Mouse (Mus musculus) large intestine, adult 2 months (tissue): ENCODE results near the gene Smpd1. TPM values are rescaled to one million over a fixed set of nuclear protein-coding genes. Genes with fewer than 3 reads are reported as not detected.
A peak's percentile ranks its signal among the peaks of the same experiment; 100 is the strongest.

Source experiments
- DNase-seq: peaks from one replicate; pipeline ENCODE4 v3.0.0-alpha.2; 2012; ENCODE audit warnings: low read depth, low spot score
- WGBS: fragments of 180-500 bp; shearing (Covaris S2); methylation state at CpG from one replicate; pipeline ENCODE4 v1.1.7; 2018; 5-methylcytosine and 5-hydroxymethylcytosine counted together
- polyA plus RNA-seq: library from polyadenylated mRNA; depleted of rRNA; stranded (reverse); fragments of >200 nt; gene quantifications from 2 replicates; pipeline ENCODE4 v1.2.3, GENCODE M21; 2012; rRNA removed

Gene Smpd1
- polyA plus RNA-seq = 16.0 and 17.8 TPM in 2 replicates

GRCm38 (mm10) chr7:105554212-105554942, at the start of gene Smpd1:
Gene Smpd1, plus strand, starts transcription at chr7:105554360.
- WGBS = 1% methylated on average over 26 of the region's 26 CpGs
- DNase-seq = peak; percentile 79

GRCm38 (mm10) chr7:105507257-105507656, 46.9 kb upstream of the Smpd1 start:
- WGBS = 64% methylated on average over 4 of the region's 4 CpGs
- no peak for DNase-seq

GRCm38 (mm10) chr7:105510143-105510542, 44.0 kb upstream of the Smpd1 start:
- WGBS = 76% methylated on average over 5 of the region's 5 CpGs
- no peak for DNase-seq

GRCm38 (mm10) chr7:105513845-105514291, 40.3 kb upstream of the Smpd1 start:
- 48% methylated on average over 5 of the region's 5 CpGs for WGBS
- no peak for DNase-seq

GRCm38 (mm10) chr7:105514561-105514960, 39.6 kb upstream of the Smpd1 start:
- DNase-seq = no peak
- 32% methylated on average over 5 of the region's 5 CpGs for WGBS

DNA sequence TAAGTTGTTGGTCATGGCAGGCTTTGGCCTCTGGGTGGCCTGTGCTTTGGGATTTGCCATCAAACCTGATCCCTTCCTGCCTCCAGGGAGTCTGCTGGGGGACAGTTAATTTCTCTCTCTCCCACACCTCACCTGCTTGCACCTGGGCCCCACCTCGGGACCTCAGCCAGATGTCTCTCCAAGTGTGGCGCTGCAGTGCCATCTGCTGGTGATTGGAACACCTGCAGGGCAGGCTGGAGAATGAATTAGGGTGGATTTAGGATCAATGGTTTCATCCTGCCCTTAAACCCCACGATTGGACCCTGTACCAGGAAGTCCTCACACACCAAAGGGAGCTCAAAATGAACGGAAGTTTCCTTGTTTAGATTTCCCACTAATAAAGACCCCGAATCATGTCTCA, 39.0 kb upstream of the Smpd1 start:
- DNase-seq = peak; percentile 33
- whole genome bisulfite sequencing = 5% methylated on average over 5 of the region's 5 CpGs

- no peak for DNase-seq
- 36% methylated on average over 9 of the region's 9 CpGs for WGBS
Observed at GRCm38 (mm10) chr7:105516669-105517360, 37.3 kb upstream of the Smpd1 start.

GRCm38 (mm10) chr7:105519336-105519735, 34.8 kb upstream of the Smpd1 start:
- WGBS = 72% methylated on average over 11 of the region's 11 CpGs
- no peak for DNase-seq

DNA sequence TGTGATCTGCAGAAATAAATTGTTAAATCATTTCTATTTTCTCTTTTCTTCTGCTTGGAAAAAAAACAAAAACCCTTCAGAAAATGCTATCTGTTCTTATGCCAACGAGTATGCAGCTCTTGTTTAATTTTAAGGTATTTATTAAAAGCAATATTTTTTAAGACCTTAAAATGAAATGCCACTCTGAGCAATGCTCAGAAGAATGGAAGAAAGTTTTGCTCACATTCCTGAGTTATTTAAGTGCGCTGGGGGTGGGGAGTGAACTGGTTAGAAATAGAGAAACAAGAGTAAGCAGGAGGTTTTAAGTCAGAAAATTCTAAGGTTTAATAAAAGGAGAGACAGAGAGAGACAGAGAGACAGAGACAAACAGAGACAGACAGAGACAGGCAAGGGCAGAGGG, 34.4 kb upstream of the Smpd1 start:
- DNase-seq = no peak
- 69% methylated on average over 2 of the region's 2 CpGs for WGBS

DNA sequence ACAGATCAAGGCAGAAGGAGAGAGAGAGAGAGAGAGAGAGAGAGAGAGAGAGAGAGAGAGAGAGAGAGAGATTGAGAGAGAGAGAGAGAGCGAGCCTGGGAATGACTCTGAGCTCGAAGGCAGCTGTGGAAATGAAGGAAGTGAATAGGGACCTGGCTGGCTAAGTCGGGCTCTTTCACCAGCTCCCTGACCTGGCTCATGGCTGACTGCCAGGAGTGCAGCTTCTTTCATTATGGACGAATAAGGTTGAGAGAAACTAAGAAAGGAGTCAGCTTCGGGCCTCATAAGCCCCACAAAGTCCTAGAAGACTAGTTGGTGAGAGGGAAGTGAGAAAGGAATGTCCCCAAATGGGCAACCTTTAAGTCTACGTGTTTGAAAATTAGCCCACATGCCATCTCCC, 34.0 kb upstream of the Smpd1 start:
- DNase-seq = no peak
- WGBS = 24% methylated on average over 6 of the region's 6 CpGs

- DNase-seq = peak; percentile 51
- WGBS = 51% methylated on average over 2 of the region's 2 CpGs
Observed at GRCm38 (mm10) chr7:105524222-105524621, 29.9 kb upstream of the Smpd1 start.

DNA sequence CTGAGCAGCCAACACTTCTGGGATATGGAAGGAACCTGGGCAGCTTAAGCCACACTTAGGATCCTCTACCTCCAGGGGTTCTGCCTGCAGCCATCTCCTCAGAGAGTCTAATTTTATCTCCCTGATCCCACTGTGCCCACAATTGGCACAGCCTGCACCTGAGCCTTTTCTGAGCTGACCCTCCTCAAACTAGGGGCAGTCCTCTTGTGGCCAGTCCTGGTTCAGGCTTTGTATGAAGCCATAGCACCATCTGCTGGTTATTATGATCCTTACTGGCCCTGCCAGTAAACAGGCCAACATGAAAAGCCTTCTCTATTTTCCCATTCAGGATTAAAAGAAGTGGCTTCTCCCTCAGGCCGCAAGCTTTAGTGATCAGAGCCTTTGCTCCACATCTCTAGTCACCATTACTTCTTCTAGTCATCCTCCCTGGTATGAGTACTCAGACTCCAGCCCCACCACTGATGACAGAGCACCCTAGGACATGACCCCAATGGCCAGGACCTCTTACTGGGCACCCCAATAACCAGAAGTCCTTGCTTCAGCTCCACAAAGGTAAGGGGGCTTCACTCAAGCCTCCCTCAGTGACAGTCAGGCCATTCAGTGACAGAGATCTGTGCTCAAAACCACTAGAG, 26.7 kb upstream of the Smpd1 start:
- 58% methylated on average over 1 of the region's 1 CpGs for WGBS
- DNase-seq = no peak

- no peak for DNase-seq
- WGBS = 74% methylated on average over 4 of the region's 4 CpGs
Observed at GRCm38 (mm10) chr7:105528094-105528493, 26.1 kb upstream of the Smpd1 start.

DNA sequence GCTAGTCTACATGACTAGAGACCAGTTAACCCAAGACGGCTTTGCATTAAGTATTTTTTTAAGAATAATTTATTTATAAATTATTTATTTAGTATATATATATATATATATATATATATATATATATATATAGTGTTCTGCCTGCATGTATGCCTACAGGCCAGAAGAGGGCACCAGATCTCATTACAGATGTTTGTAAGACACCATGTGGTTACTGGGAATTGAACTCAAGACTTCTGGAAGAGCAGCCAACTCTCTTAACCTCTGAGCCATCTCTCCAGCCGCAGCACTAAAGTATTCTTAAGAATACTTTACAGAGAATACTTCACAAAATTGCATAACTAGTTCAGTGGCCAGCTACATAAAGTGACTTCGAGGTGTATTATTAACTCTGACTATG, 20.0 kb upstream of the Smpd1 start:
- 68% methylated on average over 3 of the region's 3 CpGs for WGBS
- DNase-seq = no peak

GRCm38 (mm10) chr7:105545986-105546385, 8.2 kb upstream of the Smpd1 start:
- WGBS = 49% methylated on average over 8 of the region's 8 CpGs

DNA sequence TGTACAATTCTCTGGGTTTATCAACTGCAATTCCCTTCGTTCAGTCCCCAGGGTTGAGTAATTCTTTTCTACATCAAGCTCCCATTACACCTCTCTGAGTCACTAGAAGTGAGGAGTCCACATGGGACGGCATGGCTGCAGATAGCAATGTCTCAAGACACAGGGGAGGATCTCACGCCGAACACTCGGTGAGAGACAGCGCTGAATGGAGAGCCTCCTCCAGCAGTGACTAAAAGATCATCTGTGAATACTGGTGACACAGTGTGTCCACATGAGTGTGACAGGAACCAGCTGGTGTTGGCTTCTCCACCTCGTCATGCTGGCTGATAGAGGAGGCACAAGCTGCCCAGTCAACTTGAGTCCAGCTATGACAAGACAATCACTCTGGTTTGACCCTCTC, 6.2 kb upstream of the Smpd1 start:
- DNase-seq = no peak
- WGBS = 72% methylated on average over 7 of the region's 7 CpGs

More at GRCm38 (mm10) chr7:105545986-105546385, 8.2 kb upstream of the Smpd1 start:
- no peak for DNase-seq

- DNase-seq = no peak
Observed at GRCm38 (mm10) chr7:105549035-105549434, 5.1 kb upstream of the Smpd1 start.

DNA sequence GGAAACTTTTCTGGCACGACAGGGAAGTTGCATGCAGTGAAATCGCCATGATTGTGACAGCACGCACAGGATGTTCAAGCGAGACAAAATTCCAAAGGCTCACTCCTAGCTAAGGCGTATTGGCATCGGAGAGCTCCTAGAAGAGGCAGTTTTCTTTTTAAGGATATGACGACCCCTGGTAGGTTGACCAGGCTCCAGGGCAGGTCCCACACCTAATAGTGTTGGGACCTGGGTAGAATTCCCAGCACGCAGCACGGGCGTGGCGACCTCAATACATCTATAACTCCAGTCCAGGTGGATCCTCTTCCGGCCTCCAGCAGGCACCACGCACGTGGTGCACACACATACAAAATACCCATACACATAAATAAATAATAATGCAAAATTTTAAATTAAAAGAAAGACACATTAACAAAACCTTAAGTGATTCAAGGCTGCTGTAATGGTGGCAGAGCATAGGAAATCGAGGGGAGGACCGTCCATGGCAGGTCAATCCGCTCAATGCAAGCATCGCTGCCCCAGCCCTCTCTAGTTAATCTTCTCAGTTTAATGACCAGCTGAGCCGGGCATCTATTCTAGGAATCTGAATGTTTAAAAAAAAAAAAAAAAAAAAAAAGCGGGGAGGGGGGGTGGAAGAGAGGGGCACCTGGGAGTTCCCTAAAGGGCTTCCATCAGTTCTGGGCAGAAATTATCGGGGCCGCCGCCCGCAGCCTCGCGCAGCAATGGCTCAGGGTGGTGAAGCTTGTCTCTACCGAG, 526 bp upstream of the Smpd1 start:
- WGBS = 34% methylated on average over 27 of the region's 27 CpGs
- DNase-seq = no peak

More at GRCm38 (mm10) chr7:105549035-105549434, 5.1 kb upstream of the Smpd1 start:
- WGBS = 37% methylated on average over 6 of the region's 6 CpGs

DNA sequence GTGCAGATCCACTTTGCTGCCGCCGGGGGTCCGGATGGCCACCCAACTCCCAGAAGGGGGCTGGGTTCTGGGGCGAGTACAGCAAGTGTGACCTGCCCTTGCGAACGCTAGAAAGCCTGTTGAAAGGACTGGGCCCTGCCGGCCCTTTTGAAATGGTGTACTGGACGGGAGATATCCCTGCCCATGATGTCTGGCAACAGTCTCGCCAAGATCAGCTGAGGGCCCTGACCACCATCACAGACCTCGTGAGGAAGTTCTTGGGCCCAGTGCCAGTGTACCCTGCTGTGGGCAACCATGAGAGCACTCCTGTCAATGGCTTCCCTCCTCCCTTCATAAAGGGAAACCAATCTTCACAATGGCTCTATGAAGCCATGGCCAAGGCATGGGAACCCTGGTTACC, 1.4 kb downstream of the Smpd1 start:
- no peak for DNase-seq
- 94% methylated on average over 10 of the region's 10 CpGs for WGBS

DNA sequence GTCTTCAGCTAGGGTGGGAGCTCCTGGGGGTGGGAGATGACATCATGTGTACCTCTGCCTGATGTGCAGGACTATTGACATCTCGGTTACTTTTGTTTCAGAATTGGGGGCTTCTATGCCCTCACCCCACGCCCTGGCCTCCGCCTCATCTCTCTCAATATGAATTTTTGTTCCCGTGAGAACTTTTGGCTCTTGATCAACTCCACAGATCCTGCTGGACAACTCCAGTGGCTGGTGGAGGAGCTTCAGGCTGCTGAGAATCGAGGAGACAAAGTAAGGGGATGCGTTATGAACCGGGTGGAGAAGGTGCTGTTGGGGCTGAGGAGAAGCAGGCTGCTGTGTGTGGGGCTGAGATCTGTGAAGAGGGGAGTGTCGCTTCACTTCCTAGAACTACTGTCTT, 2.2 kb downstream of the Smpd1 start:
- no peak for DNase-seq
- 86% methylated on average over 8 of the region's 8 CpGs for WGBS
